Mouse (Mus musculus) MEL (cell line): Measurements from ENCODE around the gene Adam22. TPM values are rescaled to one million over a fixed set of nuclear protein-coding genes. Genes with fewer than 3 reads are reported as not detected.

Source experiments
- DNase-seq: peaks from one replicate; pipeline ENCODE4 v3.0.0; 2011; ENCODE audit warnings: low read depth, low spot score
- H3K27ac ChIP-seq: 2 replicates; pipeline ENCODE4 v1.5.1; 2012; ENCODE audit warnings: low read depth, mild to moderate bottlenecking, control low read depth, low read length, moderate library complexity; ENCODE audit not compliant: control insufficient read depth
- H3K27me3 ChIP-seq, 2 experiments: fragments of 150-350 bp in 1 of 2; sonication (generic) in 1 of 2; 2 replicates each; pipeline ENCODE4 v1.6.1; 2012; ENCODE audit warnings: low read length in 2 of 2, mild to moderate bottlenecking in 2 of 2, improper control_type of control experiment in 1 of 2, moderate library complexity in 1 of 2; ENCODE audit not compliant: insufficient read depth in 2 of 2, control insufficient read depth in 1 of 2
- H3K36me3 ChIP-seq, 2 experiments: 2 replicates each; pipeline ENCODE4 v1.6.1; 2012 to 2014; ENCODE audit warnings: low read length in 2 of 2, improper control_type of control experiment in 1 of 2, inconsistent platforms in 1 of 2, mild to moderate bottlenecking in 1 of 2; ENCODE audit not compliant: insufficient read depth in 2 of 2, control insufficient read depth in 1 of 2
- H3K4me1 ChIP-seq, 2 experiments: fragments of 150-350 bp in 1 of 2; sonication (generic) in 1 of 2; 2 replicates each; pipeline ENCODE4 v1.6.1; 2012; ENCODE audit warnings: low read length in 2 of 2, improper control_type of control experiment in 1 of 2, mild to moderate bottlenecking in 1 of 2; ENCODE audit not compliant: insufficient read depth in 2 of 2, control insufficient read depth in 1 of 2
- H3K4me3 ChIP-seq, 2 experiments: fragments of 150-350 bp in 1 of 2; sonication (generic) in 1 of 2; 2 replicates each; pipeline ENCODE4 v1.5.1; 2012; ENCODE audit warnings: low read depth in 2 of 2, low read length in 2 of 2, mild to moderate bottlenecking in 2 of 2, moderate library complexity in 2 of 2, control low read depth in 1 of 2, improper control_type of control experiment in 1 of 2; ENCODE audit not compliant: control insufficient read depth in 1 of 2, insufficient read depth in 1 of 2
- H3K79me2 ChIP-seq: 2 replicates; pipeline ENCODE4 v1.6.1; 2012; ENCODE audit warnings: mild to moderate bottlenecking, low read length, moderate library complexity; ENCODE audit not compliant: control insufficient read depth, poor library complexity, insufficient read depth
- H3K9ac ChIP-seq: 2 replicates; pipeline ENCODE4 v1.6.1; 2012; ENCODE audit warnings: low read depth, mild to moderate bottlenecking, control low read depth, low read length, moderate library complexity; ENCODE audit not compliant: control insufficient read depth, poor library complexity, severe bottlenecking
- H3K9me3 ChIP-seq: fragments of 150-350 bp; sonication (generic); replicated peaks from 2 replicates; pipeline ENCODE4 v1.6.1; 2012; ENCODE audit warnings: mild to moderate bottlenecking, low read length, improper control_type of control experiment, moderate library complexity; ENCODE audit not compliant: insufficient read depth
- BHLHE40 ChIP-seq: IDR thresholded peaks from 2 replicates; pipeline ENCODE4 v1.6.1; 2012; ENCODE audit warnings: low read depth, mild to moderate bottlenecking, inconsistent platforms, low read length, improper control_type of control experiment, borderline replicate concordance
- CHD2 ChIP-seq: IDR thresholded peaks from 2 replicates; pipeline ENCODE4 v1.6.1; 2011; ENCODE audit warnings: low read length, improper control_type of control experiment
- E2F4 ChIP-seq: IDR thresholded peaks from 2 replicates; pipeline ENCODE4 v1.6.1; 2011; ENCODE audit warnings: low read depth, low read length, improper control_type of control experiment, borderline replicate concordance
- ELF1 ChIP-seq: IDR thresholded peaks from 2 replicates; pipeline ENCODE4 v1.6.1; 2014; ENCODE audit warnings: low read depth, mild to moderate bottlenecking, inconsistent platforms, low read length, improper control_type of control experiment, moderate library complexity
- ETS1 ChIP-seq: IDR thresholded peaks from 2 replicates; pipeline ENCODE4 v1.6.1; 2012; ENCODE audit warnings: low read depth, mild to moderate bottlenecking, inconsistent platforms, low read length, improper control_type of control experiment, moderate library complexity
- GATA1 ChIP-seq: IDR thresholded peaks from 2 replicates; pipeline ENCODE4 v1.6.1; 2011; ENCODE audit warnings: low read depth, low read length, improper control_type of control experiment
- KAT2A ChIP-seq: conservative IDR thresholded peaks from 2 replicates; pipeline ENCODE4 v1.6.1; 2012; ENCODE audit warnings: low read depth, low read length, improper control_type of control experiment, inconsistent platforms
- MAZ ChIP-seq: IDR thresholded peaks from 2 replicates; pipeline ENCODE4 v1.6.1; 2012; ENCODE audit warnings: low read depth, mild to moderate bottlenecking, inconsistent platforms, low read length, improper control_type of control experiment
- MXI1 ChIP-seq: IDR thresholded peaks from 2 replicates; pipeline ENCODE4 v1.6.1; 2011; ENCODE audit warnings: mild to moderate bottlenecking, low read depth, low read length, improper control_type of control experiment
- NELFE ChIP-seq: IDR thresholded peaks from 2 replicates; pipeline ENCODE4 v1.6.1; 2011; ENCODE audit warnings: low read depth, low read length, improper control_type of control experiment
- POLR2AphosphoS2 ChIP-seq: IDR thresholded peaks from 2 replicates; pipeline ENCODE4 v1.6.1; 2011; ENCODE audit warnings: low read length, improper control_type of control experiment
- POLR2AphosphoS5 ChIP-seq: IDR thresholded peaks from 2 replicates; pipeline ENCODE4 v1.6.1; 2012; ENCODE audit warnings: low read depth, borderline replicate concordance, mild to moderate bottlenecking, inconsistent platforms, low read length, moderate library complexity, mixed read lengths
- TCF12 ChIP-seq: IDR thresholded peaks from 2 replicates; pipeline ENCODE4 v1.6.1; 2014; ENCODE audit warnings: low read depth, mild to moderate bottlenecking, inconsistent platforms, low read length, improper control_type of control experiment, moderate library complexity
- UBTF ChIP-seq: IDR thresholded peaks from 2 replicates; pipeline ENCODE4 v1.6.1; 2012; ENCODE audit warnings: low read depth, mild to moderate bottlenecking, inconsistent platforms, low read length, improper control_type of control experiment, moderate library complexity, borderline replicate concordance; ENCODE audit not compliant: insufficient read depth
- USF1 ChIP-seq: IDR thresholded peaks from 2 replicates; pipeline ENCODE4 v1.6.1; 2014; ENCODE audit warnings: low read depth, mild to moderate bottlenecking, inconsistent platforms, low read length, improper control_type of control experiment, moderate library complexity
- ZMIZ1 ChIP-seq: IDR thresholded peaks from 2 replicates; pipeline ENCODE4 v1.6.1; 2012; ENCODE audit warnings: low read depth, mild to moderate bottlenecking, inconsistent platforms, low read length, improper control_type of control experiment, moderate library complexity
- polyA plus RNA-seq, 2 experiments: library from polyadenylated mRNA; stranded (reverse) in 1 of 2; unstranded in 1 of 2; fragments of >175 nt in 1 of 2; fragments of >200 nt in 1 of 2; gene quantifications; 2 replicates each; pipeline versions ENCODE4 v1.2.1 to v1.2.4; 2012; ENCODE audit warnings: low replicate concordance in 2 of 2, low read depth in 1 of 2; ENCODE audit not compliant: insufficient read length in 2 of 2, insufficient read depth in 1 of 2, missing spikeins in 1 of 2
- total RNA-seq: library from RNA; depleted of rRNA; stranded (reverse); fragments of 300-350 nt; gene quantifications from 2 replicates; pipeline ENCODE4 v1.2.3, GENCODE M21; 2012

Gene Adam22
- total and polyA plus RNA-seq, 3 experiments: 1.2 to 1.6 TPM; not detected in 1

DNA sequence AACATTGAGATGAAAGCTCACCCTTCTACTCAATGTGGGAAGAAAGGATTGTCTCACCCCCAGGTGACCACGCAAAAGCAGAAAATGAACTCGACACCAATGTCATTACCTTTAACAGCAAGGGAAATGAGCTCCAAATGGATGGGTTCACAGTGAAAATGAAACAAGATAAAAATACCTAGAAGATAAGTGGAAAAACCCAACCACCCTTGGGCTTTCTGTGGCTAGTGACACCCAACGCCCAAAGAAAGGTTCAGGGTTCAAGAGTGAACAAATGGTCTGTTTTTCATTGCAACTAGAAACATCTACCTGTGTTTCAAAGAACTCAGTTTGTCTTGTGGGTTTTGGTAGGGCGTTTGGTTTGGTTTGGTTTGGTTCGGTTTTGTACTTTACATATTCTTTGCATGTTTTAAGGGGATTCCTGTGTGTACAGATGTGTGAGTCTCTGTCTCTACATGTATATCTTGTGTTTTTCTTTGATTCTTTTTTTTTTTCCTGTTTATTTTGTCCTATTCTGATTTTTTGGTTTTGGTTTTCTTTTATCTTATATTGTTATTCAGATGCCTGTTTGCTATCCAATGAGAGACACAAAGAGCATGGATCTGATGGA lies 6.4 kb upstream of the Adam22 start:
- H3K9ac ChIP-seq: no peak overlapping the region
- H3K27me3 ChIP-seq: no peaks in the 10 kb centered on the region
- TF ChIP-seq KAT2A (no peak), GATA1 (no peak), ZMIZ1 (no peak), USF1 (no peak), MAZ (no peak), POLR2AphosphoS5 (no peak), ELF1 (no peak), NELFE (no peak), POLR2AphosphoS2 (no peak)
- TF ChIP-seq, all 39 proteins: peak for 0
- no peak overlapping the region for H3K27ac ChIP-seq
- H3K4me1 ChIP-seq: no peaks in the 10 kb centered on the region; a peak in 1 of 4 replicates
- no peak overlapping the region for H3K4me3 ChIP-seq
- DNase-seq: no peak
- H3K36me3 ChIP-seq: no peaks in the 10 kb centered on the region; a peak in 1 of 4 replicates
- no peaks in the 10 kb centered on the region for H3K79me2 ChIP-seq
- H3K9me3 ChIP-seq: no peaks in the 10 kb centered on the region

GRCm38 (mm10) chr5:8373415-8373814 lies 5.5 kb upstream of the Adam22 start:
- Histone ChIP-seq H3K9ac (no peak overlapping the region), H3K9me3 (no peaks in the 10 kb centered on the region), H3K27ac (no peak overlapping the region), H3K27me3 (no peaks in the 10 kb centered on the region), H3K4me3 (no peak overlapping the region), H3K36me3 (peaks cover 0 to 6% of the 10 kb centered on the region in 2 experiments; a peak in 2 of 4 replicates), H3K79me2 (no peaks in the 10 kb centered on the region), H3K4me1 (peaks cover 0 to 5% of the 10 kb centered on the region in 2 experiments; a peak in 3 of 4 replicates)
- TF ChIP-seq TCF12 (no peak), CHD2 (no peak), ETS1 (no peak), E2F4 (no peak), ZMIZ1 (no peak), MXI1 (no peak), KAT2A (no peak), BHLHE40 (no peak), UBTF (no peak)
- DNase-seq: no peak
